Mouse (Mus musculus) myocyte (in vitro differentiated cells): ENCODE measurements around the gene Card14. TPM values are rescaled to one million over a fixed set of nuclear protein-coding genes. Genes with fewer than 3 reads are reported as not detected.

Source experiments
- H3K27me3 ChIP-seq: one replicate; pipeline ENCODE4 v1.6.1; 2011; ENCODE audit not compliant: control insufficient read depth, insufficient read depth, insufficient read length
- H3K36me3 ChIP-seq: one replicate; pipeline ENCODE4 v1.6.1; 2011; ENCODE audit not compliant: control insufficient read depth, insufficient read depth
- H3K4me2 ChIP-seq: one replicate; pipeline ENCODE4 v1.6.1; 2011; ENCODE audit warnings: low read depth, control low read depth
- H3K4me3 ChIP-seq: one replicate; pipeline ENCODE4 v1.5.1; 2011; ENCODE audit warnings: mild to moderate bottlenecking, control low read depth, moderate library complexity
- H3K79me2 ChIP-seq: one replicate; pipeline ENCODE4 v1.6.1; 2011; ENCODE audit not compliant: control insufficient read depth, insufficient read depth
- H3ac ChIP-seq: one replicate; pipeline ENCODE4 v1.6.1; 2011; ENCODE audit not compliant: control insufficient read depth, insufficient read length
- CEBPB ChIP-seq: IDR thresholded peaks from 2 replicates; pipeline ENCODE4 v1.6.1; 2011; ENCODE audit warnings: mild to moderate bottlenecking, moderate library complexity; ENCODE audit not compliant: poor library complexity, insufficient read depth, severe bottlenecking
- E2F4 ChIP-seq: IDR thresholded peaks from one replicate; pipeline ENCODE4 v1.6.1; 2011; ENCODE audit warnings: mild to moderate bottlenecking, control low read depth, moderate library complexity; ENCODE audit not compliant: insufficient read depth
- MAX ChIP-seq: IDR thresholded peaks from one replicate; pipeline ENCODE4 v1.6.1; 2011; ENCODE audit warnings: low read depth, mild to moderate bottlenecking, control low read depth
- MYOD1 ChIP-seq, 3 experiments: IDR thresholded peaks; one replicate each; pipeline ENCODE4 v1.6.1; 2011; ENCODE audit warnings: control low read depth in 2 of 3, low read depth in 2 of 3, mild to moderate bottlenecking in 2 of 3, moderate library complexity in 1 of 3; ENCODE audit not compliant: insufficient read length in 2 of 3, control insufficient read depth in 1 of 3
- MYOG ChIP-seq, 3 experiments: IDR thresholded peaks; one replicate each; pipeline ENCODE4 v1.6.1; 2011; ENCODE audit warnings: control low read depth in 2 of 3, low read depth in 2 of 3, mild to moderate bottlenecking in 2 of 3; ENCODE audit not compliant: insufficient read length in 2 of 3, control insufficient read depth in 1 of 3, insufficient read depth in 1 of 3
- POLR2A ChIP-seq: IDR thresholded peaks from one replicate; pipeline ENCODE4 v1.6.1; 2011; ENCODE audit warnings: low read depth, mild to moderate bottlenecking, control low read depth, moderate library complexity; ENCODE audit not compliant: insufficient read length
- POLR2AphosphoS2 ChIP-seq: IDR thresholded peaks from one replicate; pipeline ENCODE4 v1.6.1; 2011; ENCODE audit warnings: low read depth, control low read depth; ENCODE audit not compliant: insufficient read length
- REST ChIP-seq: IDR thresholded peaks from one replicate; pipeline ENCODE4 v1.6.1; 2011; ENCODE audit warnings: mild to moderate bottlenecking, control low read depth, moderate library complexity; ENCODE audit not compliant: insufficient read depth, insufficient read length
- SRF ChIP-seq: IDR thresholded peaks from one replicate; pipeline ENCODE4 v1.6.1; 2011; ENCODE audit warnings: low read depth; ENCODE audit not compliant: control insufficient read depth, insufficient read length
- TCF12 ChIP-seq: IDR thresholded peaks from one replicate; pipeline ENCODE4 v1.6.1; 2011; ENCODE audit warnings: mild to moderate bottlenecking, control low read depth; ENCODE audit not compliant: poor library complexity, insufficient read depth, severe bottlenecking
- TCF3 ChIP-seq: IDR thresholded peaks from one replicate; pipeline ENCODE4 v1.6.1; 2011; ENCODE audit warnings: low read depth, control low read depth; ENCODE audit not compliant: insufficient read length
- USF1 ChIP-seq: IDR thresholded peaks from one replicate; pipeline ENCODE4 v1.6.1; 2011; ENCODE audit warnings: low read depth, mild to moderate bottlenecking, control low read depth, moderate library complexity
- polyA plus RNA-seq: library from polyadenylated mRNA; unstranded; fragments of >200 nt; fragmentation: generic; extraction: Trizol; gene quantifications from one replicate; pipeline ENCODE4 v1.2.1, GENCODE M21; 2012; ENCODE audit warnings: missing spikeins

Card14 gene
- polyA plus RNA-seq, 1 experiment = 1.1 TPM

GRCm38 (mm10) chr11:119355443-119356385 is 48.1 kb downstream of the Card14 start, which contains the start of the genes Sgsh and Slc26a11:
TSS of gene Sgsh (minus strand) at chr11:119355536.
TSS of gene Slc26a11 (plus strand) at chr11:119355557.
- no peak for TF ChIP-seq MYOG (IDR thresholded peaks at IDR 0.05; ENCODE audit: control insufficient read depth in 1 of 3, insufficient read depth in 1 of 3, insufficient read length in 2 of 3, low read depth in 2 of 3)
- TF ChIP-seq USF1 = peak; percentile 79
- TF ChIP-seq SRF = no peak
- TF ChIP-seq POLR2A = peak; percentile 83
- peak; percentile 73 for TF ChIP-seq POLR2AphosphoS2
- Histone ChIP-seq H3K36me3 (no peaks in the 10 kb centered on the region), H3K4me2 (peak within 1 kb of the TSS; percentile 96), H3K79me2 (no peaks in the 10 kb centered on the region), H3K4me3 (peak within 1 kb of the TSS; percentile 37), H3K27me3 (peaks cover 14% of the 10 kb centered on the region), H3ac (peak within 1 kb of the TSS; percentile 9)

DNA sequence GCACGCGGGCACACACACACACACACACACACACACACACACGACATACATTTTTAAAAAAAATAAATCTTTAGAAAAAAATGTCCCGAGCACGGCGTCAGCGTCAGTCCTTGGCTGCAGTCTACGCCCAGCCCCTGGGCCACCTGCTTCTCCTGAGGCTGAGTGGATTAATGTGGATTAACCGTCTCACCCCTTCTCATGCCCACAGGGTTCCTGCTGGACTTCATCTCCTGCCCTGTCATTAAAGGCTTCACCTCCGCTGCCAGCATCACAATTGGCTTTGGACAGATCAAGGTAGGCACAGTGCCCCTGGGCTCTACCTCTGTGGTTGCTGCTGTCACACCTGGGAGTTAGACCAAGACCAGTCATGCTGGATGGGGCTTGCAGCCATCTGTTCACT is 51.5 kb downstream of the Card14 start:
- H3ac ChIP-seq = no peak overlapping the region
- TF ChIP-seq MYOD1 (IDR thresholded peaks at IDR 0.05; ENCODE audit: control insufficient read depth in 1 of 3, insufficient read length in 2 of 3, low read depth in 2 of 3) (no peak), SRF (no peak), REST (no peak), MAX (no peak), USF1 (no peak), CEBPB (no peak), TCF12 (no peak), POLR2A (no peak), MYOG (IDR thresholded peaks at IDR 0.05; ENCODE audit: control insufficient read depth in 1 of 3, insufficient read depth in 1 of 3, insufficient read length in 2 of 3, low read depth in 2 of 3) (no peak), TCF3 (no peak), POLR2AphosphoS2 (no peak), E2F4 (no peak)

DNA sequence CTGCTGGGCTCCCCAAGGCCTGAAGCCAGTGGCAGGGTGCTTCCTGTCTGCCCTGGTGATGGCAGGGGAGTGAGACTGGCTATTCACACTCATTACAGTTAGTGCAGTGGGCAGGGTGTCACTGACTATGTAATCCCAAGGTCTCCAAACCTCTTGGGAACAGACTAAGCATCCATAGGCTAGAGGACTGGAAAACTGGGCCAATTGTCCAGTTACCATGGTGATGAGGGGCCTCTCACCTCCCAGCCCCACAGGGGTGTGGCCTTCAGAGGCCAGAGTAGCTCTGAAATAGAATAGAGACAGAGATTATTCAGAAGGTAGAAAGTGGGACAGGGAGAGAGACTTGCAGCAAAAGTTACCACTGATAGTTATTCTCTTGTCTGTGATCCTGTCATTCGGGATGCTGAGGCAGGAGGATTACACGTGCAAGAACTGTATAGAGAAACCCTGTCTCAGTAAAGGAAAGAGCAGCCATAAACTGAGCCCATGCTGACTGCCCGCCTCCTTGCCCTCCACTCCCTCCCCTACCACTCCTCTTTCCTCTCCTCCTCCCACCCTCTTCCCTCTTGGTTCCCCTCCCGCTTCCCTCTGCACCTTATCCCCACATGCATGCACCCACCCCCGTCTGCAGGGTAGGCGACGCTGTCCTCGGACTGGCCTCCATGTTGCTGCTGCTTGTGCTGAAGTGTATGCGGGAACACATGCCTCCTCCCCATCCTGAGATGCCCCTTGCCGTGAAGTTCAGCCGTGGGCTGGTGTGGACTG is 55.4 kb downstream of the Card14 start:
- Histone ChIP-seq H3K36me3 (no peaks in the 10 kb centered on the region), H3K79me2 (no peaks in the 10 kb centered on the region), H3K4me2 (no peak overlapping the region), H3K27me3 (no peaks in the 10 kb centered on the region), H3K4me3 (no peak overlapping the region), H3ac (no peak overlapping the region)
- no peak for TF ChIP-seq REST
- TF ChIP-seq E2F4 = no peak
- no peak for TF ChIP-seq POLR2A
- no peak for TF ChIP-seq POLR2AphosphoS2
- TF ChIP-seq SRF = no peak
- TF ChIP-seq TCF3 = no peak
- no peak for TF ChIP-seq MYOG (IDR thresholded peaks at IDR 0.05; ENCODE audit: control insufficient read depth in 1 of 3, insufficient read depth in 1 of 3, insufficient read length in 2 of 3, low read depth in 2 of 3)
- TF ChIP-seq MAX = no peak
- TF ChIP-seq TCF12 = no peak
- no peak for TF ChIP-seq MYOD1 (IDR thresholded peaks at IDR 0.05; ENCODE audit: control insufficient read depth in 1 of 3, insufficient read length in 2 of 3, low read depth in 2 of 3)
- no peak for TF ChIP-seq USF1
- no peak for TF ChIP-seq CEBPB

More for the DNA sequence above, 51.5 kb downstream of the Card14 start:
- H3K79me2 ChIP-seq = no peaks in the 10 kb centered on the region
- H3K4me2 ChIP-seq = no peak overlapping the region
- H3K27me3 ChIP-seq = no peaks in the 10 kb centered on the region
- no peak overlapping the region for H3K4me3 ChIP-seq
- no peaks in the 10 kb centered on the region for H3K36me3 ChIP-seq

DNA sequence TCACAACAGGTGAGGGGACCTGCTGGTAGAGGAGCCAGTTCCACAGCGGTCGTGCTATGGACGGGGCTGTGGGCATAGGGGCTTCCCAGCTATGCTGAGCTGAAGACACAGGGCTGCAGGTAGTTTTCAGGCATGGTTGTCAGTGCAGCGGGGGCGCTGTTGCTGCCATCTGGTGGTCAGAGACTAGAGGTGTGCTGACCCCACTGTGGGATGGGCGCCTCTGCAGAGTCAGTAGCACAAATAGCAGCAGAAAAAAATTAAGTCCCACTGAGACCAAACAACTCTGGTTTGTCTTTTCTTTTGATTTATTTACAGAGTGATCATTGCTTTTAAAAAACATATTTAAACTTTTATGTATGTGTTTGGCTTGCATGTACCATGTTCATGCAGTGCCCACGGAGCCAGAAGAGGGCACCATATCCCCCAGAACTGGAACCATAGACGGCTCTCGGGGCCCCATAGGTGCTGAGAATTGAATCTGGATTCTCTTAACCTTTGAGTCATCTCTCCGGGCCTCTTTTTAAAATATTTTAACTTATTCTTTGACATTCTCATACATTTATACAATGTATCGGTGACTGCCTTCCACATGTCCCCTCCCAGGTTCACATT is 56.1 kb downstream of the Card14 start:
- Histone ChIP-seq H3K79me2 (no peaks in the 10 kb centered on the region), H3K36me3 (no peaks in the 10 kb centered on the region), H3K27me3 (no peaks in the 10 kb centered on the region), H3ac (no peak overlapping the region), H3K4me2 (no peak overlapping the region), H3K4me3 (no peak overlapping the region)
- TF ChIP-seq E2F4 = no peak
- TF ChIP-seq MYOD1 (IDR thresholded peaks at IDR 0.05; ENCODE audit: control insufficient read depth in 1 of 3, insufficient read length in 2 of 3, low read depth in 2 of 3) = no peak
- no peak for TF ChIP-seq MAX
- TF ChIP-seq USF1 = no peak
- no peak for TF ChIP-seq TCF12
- TF ChIP-seq CEBPB = no peak
- TF ChIP-seq POLR2A = no peak
- no peak for TF ChIP-seq REST
- TF ChIP-seq MYOG (IDR thresholded peaks at IDR 0.05; ENCODE audit: control insufficient read depth in 1 of 3, insufficient read depth in 1 of 3, insufficient read length in 2 of 3, low read depth in 2 of 3) = no peak
- no peak for TF ChIP-seq SRF
- TF ChIP-seq TCF3 = no peak
- TF ChIP-seq POLR2AphosphoS2 = no peak
